Comparison of ENCODE assay signal across 9 mouse cellular contexts in the genomic region with DNA sequence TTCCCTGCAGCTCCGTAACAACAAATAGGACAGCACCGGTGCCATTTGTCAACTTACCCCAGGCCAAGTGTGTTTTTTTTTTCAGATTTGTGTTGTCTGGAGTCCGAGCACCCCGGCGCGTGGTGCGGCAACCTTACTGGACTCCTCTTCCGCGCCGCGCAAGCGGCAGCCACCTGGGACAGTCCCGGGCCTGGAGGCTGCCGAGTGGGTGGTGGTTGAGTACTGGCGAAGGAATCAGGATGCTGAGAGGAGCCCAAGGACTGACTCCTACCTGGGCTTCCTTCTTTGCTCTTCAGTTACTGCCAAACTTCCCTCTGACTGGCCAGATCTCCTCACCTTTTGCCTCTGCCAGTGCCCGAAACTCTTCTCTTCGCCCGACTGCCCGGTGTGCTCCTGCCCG. TPM values are rescaled to one million over a fixed set of nuclear protein-coding genes. Genes with fewer than 3 reads are reported as not detected.
A peak's percentile ranks its signal among the peaks of the same experiment; 100 is the strongest.
DNase-seq lines count a peak whose midpoint lies in the region; ATAC-seq lines count a peak whose summit lies in the region.
"Had no signal": no experiment of that assay in that cellular context is flagged by ENCODE, and none has a peak within 500 bp of the region (broad histone marks: within the 10 kb centered on the region; RNA-seq: fewer than 3 reads in every experiment).

No protein-coding gene starts in this region.

- H3K4me2 ChIP-seq in kidney, embryonic 16.5 days (replicated peaks; ENCODE audit: low read depth, low read length): peak overlapping the region; percentile 66
- H3K4me2 ChIP-seq in embryonic facial prominence, embryonic 15.5 days (replicated peaks): peak overlapping the region; percentile 65
- peak overlapping the region; percentile 59 for H3K4me2 ChIP-seq in hindbrain, embryonic 11.5 days (replicated peaks; ENCODE audit: low read depth, low read length)
- H3K4me2 ChIP-seq in midbrain, embryonic 13.5 days (replicated peaks): peak overlapping the region; percentile 68

- H3K9ac ChIP-seq in kidney, embryonic 16.5 days (replicated peaks; ENCODE audit: low read length): no peak overlapping the region
- no peak overlapping the region for H3K9ac ChIP-seq in embryonic facial prominence, embryonic 15.5 days
- H3K9ac ChIP-seq in hindbrain, embryonic 11.5 days (ENCODE audit: low read depth, low read length): no peak overlapping the region
- 0 out of 2 replicates have a peak overlapping the region, but pooled peaks have one; percentile 39 for H3K9ac ChIP-seq in midbrain, embryonic 13.5 days (replicated peaks)

- 31% methylated on average over 20 of the region's 20 CpGs for WGBS in kidney, embryonic 16.5 days
- WGBS in embryonic facial prominence, embryonic 15.5 days: 24% methylated on average over 19 of the region's 20 CpGs
- 19% methylated on average over 20 of the region's 20 CpGs for WGBS in hindbrain, embryonic 11.5 days
- WGBS in midbrain, embryonic 13.5 days: 29% methylated on average over 19 of the region's 20 CpGs

- peaks cover 54% of the 10 kb centered on the region for H3K27me3 ChIP-seq in kidney, embryonic 16.5 days (ENCODE audit: insufficient read depth, low read length)
- H3K27me3 ChIP-seq in embryonic facial prominence, embryonic 15.5 days: peaks cover 32% of the 10 kb centered on the region
- peaks cover 10% of the 10 kb centered on the region; the same call in 1 of the 2 replicates for H3K27me3 ChIP-seq in hindbrain, embryonic 11.5 days (ENCODE audit: control insufficient read depth, insufficient read depth, low read length)
- peaks cover 35% of the 10 kb centered on the region; the same call in 1 of the 2 replicates for H3K27me3 ChIP-seq in midbrain, embryonic 13.5 days

- H3K9me3 ChIP-seq in kidney, embryonic 16.5 days (ENCODE audit: low read length): no peaks in the 10 kb centered on the region
- H3K9me3 ChIP-seq in embryonic facial prominence, embryonic 15.5 days (replicated peaks): no peaks in the 10 kb centered on the region
- H3K9me3 ChIP-seq in hindbrain, embryonic 11.5 days (ENCODE audit: control insufficient read depth, low read length): no peaks in the 10 kb centered on the region
- H3K9me3 ChIP-seq in midbrain, embryonic 13.5 days: no peaks in the 10 kb centered on the region

- no peak overlapping the region for H3K27ac ChIP-seq in kidney, embryonic 16.5 days (ENCODE audit: low read length)
- H3K27ac ChIP-seq in embryonic facial prominence, embryonic 15.5 days (replicated peaks): no peak overlapping the region
- H3K27ac ChIP-seq in hindbrain, embryonic 11.5 days (ENCODE audit: low read depth, low read length): no peak overlapping the region
- no peak overlapping the region for H3K27ac ChIP-seq in midbrain, embryonic 13.5 days

- H3K36me3 ChIP-seq in kidney, embryonic 16.5 days (ENCODE audit: insufficient read depth, low read length): no peaks in the 10 kb centered on the region
- no peaks in the 10 kb centered on the region for H3K36me3 ChIP-seq in embryonic facial prominence, embryonic 15.5 days
- H3K36me3 ChIP-seq in hindbrain, embryonic 11.5 days (ENCODE audit: control insufficient read depth, insufficient read depth, low read length): no peaks in the 10 kb centered on the region
- H3K36me3 ChIP-seq in midbrain, embryonic 13.5 days: no peaks in the 10 kb centered on the region

- no peak for DNase-seq in kidney, adult 11 months
- peak; percentile 18 for DNase-seq in hindbrain, embryonic 11.5 days (ENCODE audit: low spot score)
- no peak for DNase-seq in left cerebral cortex, adult 9 months (ENCODE audit: low spot score in 2 of 2)
- DNase-seq in gastrocnemius, postnatal 10 days: no peak
- DNase-seq: heart, adult 11 months had no signal

- ATAC-seq in kidney, embryonic 16.5 days (ENCODE audit: low FRiP score, low TSS enrichment): no peak
- no peak for ATAC-seq in embryonic facial prominence, embryonic 15.5 days (ENCODE audit: insufficient number of reproducible peaks, low FRiP score, low TSS enrichment, low read depth)
- no peak for ATAC-seq in hindbrain, embryonic 11.5 days (ENCODE audit: low FRiP score)
- peak; percentile 43; the same call in 1 of the 2 replicates for ATAC-seq in midbrain, embryonic 13.5 days
- ATAC-seq in inflammation-experienced regulatory T-cells, adult 6 months: no peak

- no peaks in the 10 kb centered on the region for H3K4me1 ChIP-seq in kidney, embryonic 16.5 days (ENCODE audit: insufficient read depth, low read length)
- H3K4me1 ChIP-seq in embryonic facial prominence, embryonic 15.5 days: no peaks in the 10 kb centered on the region
- no peaks in the 10 kb centered on the region for H3K4me1 ChIP-seq in hindbrain, embryonic 11.5 days (replicated peaks; ENCODE audit: control insufficient read depth, insufficient read depth, low read length)
- H3K4me1 ChIP-seq in midbrain, embryonic 13.5 days (replicated peaks): no peaks in the 10 kb centered on the region

- H3K4me3 ChIP-seq in kidney, embryonic 16.5 days (ENCODE audit: low read length): peak overlapping the region; percentile 50
- H3K4me3 ChIP-seq in embryonic facial prominence, embryonic 15.5 days (replicated peaks): peak overlapping the region; percentile 43
- peak overlapping the region; percentile 43; the same call in 1 of the 2 replicates for H3K4me3 ChIP-seq in hindbrain, embryonic 11.5 days (ENCODE audit: low read depth, low read length)
- peak overlapping the region; percentile 47 for H3K4me3 ChIP-seq in midbrain, embryonic 13.5 days (replicated peaks)

RNA-seq across cellular contexts. Expression of gene Trpc5, which starts 0.2 kb away (rescaled TPM):
- 0.09 TPM in 1 of 2 replicates, not detected in the other for polyA plus RNA-seq in kidney, embryonic 16.5 days (2015; fragmentation: Nextera tagmentation; extraction: Ambion mirVana)
- 0.30 and 0.45 TPM in 2 replicates for polyA plus RNA-seq in embryonic facial prominence, embryonic 15.5 days (2015; fragmentation: Nextera tagmentation; extraction: Ambion mirVana)
- 0.31 and 0.54 TPM in 2 replicates for polyA plus RNA-seq in hindbrain, embryonic 11.5 days (2014; fragmentation: Nextera tagmentation; extraction: Ambion mirVana)
- polyA plus RNA-seq in midbrain, embryonic 13.5 days (2015; fragmentation: Nextera tagmentation; extraction: Ambion mirVana): 0.82 and 0.98 TPM in 2 replicates
- not detected for polyA plus RNA-seq in inflammation-experienced regulatory T-cells, adult 6 months (2017; shearing (Covaris generic))
- total RNA-seq in gastrocnemius, postnatal 10 days (2021): under 1 TPM; 0.07 to 0.14 TPM

RNA-seq across cellular contexts. Expression of gene Rtl4, which starts 1.0 kb away (rescaled TPM):
- 0.14 and 0.28 TPM in 2 replicates for polyA plus RNA-seq in kidney, embryonic 16.5 days (2015; fragmentation: Nextera tagmentation; extraction: Ambion mirVana)
- polyA plus RNA-seq in embryonic facial prominence, embryonic 15.5 days (2015; fragmentation: Nextera tagmentation; extraction: Ambion mirVana): 0.75 TPM in 2 replicates
- 0.19 and 0.22 TPM in 2 replicates for polyA plus RNA-seq in hindbrain, embryonic 11.5 days (2014; fragmentation: Nextera tagmentation; extraction: Ambion mirVana)
- polyA plus RNA-seq in midbrain, embryonic 13.5 days (2015; fragmentation: Nextera tagmentation; extraction: Ambion mirVana): 0.50 and 0.57 TPM in 2 replicates
- not detected for polyA plus RNA-seq in inflammation-experienced regulatory T-cells, adult 6 months (2017; shearing (Covaris generic))
- total RNA-seq in gastrocnemius, postnatal 10 days (2021): under 1 TPM; 0.12 to 0.20 TPM
